Mouse (Mus musculus): ENCODE data around the gene Umad1. TPM values are rescaled to one million over a fixed set of nuclear protein-coding genes. Genes with fewer than 3 reads are reported as not detected.

Gene Umad1
- polyA plus RNA-seq, 1 experiment from 2014 or later, result 15.0 TPM

DNA sequence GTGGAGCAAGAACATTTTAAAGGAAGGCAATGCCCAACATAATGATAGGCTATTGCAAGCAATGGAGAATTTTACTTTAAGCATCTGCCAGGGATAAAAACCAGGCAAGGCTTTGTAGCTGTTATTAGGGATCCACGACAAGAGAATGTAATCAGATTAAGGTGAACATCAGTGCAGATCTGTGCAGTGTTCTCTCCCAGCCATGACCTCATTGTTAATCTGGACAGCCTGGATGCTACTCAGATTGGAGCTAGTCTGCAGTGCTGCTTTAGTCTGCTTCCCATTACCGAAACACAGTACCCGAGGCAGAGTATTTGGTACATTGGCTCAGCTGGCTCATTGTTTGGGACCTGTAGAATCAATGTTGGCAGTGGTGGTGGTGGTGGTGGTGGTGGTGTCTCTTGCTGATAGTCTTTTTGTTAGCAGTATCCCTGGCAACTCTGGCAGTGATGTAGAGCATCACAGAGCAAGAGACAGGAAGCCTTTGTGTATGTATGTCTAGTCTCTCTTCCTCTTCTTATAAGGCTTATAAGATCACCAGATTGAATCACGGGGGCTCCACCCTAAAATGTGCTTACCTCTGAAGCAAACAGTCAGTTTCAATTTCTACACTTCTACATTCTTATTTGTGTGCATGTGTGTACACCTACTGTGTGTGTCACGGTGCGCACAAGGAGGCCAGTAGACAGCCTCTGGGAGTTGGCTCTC is 245.6 kb downstream of the Umad1 start:
- Histone ChIP-seq H3K9ac (ENCODE audit: low read depth, low read length) (no peak overlapping the region), H3K4me3 (ENCODE audit: low read depth, low read length) (no peak overlapping the region), H3K4me2 (ENCODE audit: low read depth, low read length) (no peak overlapping the region), H3K4me1 (ENCODE audit: control insufficient read depth, low read depth, low read length) (peaks cover 5% of the 10 kb centered on the region), H3K27ac (ENCODE audit: low read length) (no peak overlapping the region), H3K36me3 (ENCODE audit: control insufficient read depth, insufficient read depth) (no peaks in the 10 kb centered on the region), H3K27me3 (ENCODE audit: control insufficient read depth, insufficient read depth, low read depth, low read length) (no peaks in the 10 kb centered on the region), H3K9me3 (replicated peaks; ENCODE audit: control insufficient read depth, low read length) (no peaks in the 10 kb centered on the region)
- 72% methylated on average over 6 of the region's 6 CpGs for WGBS (ENCODE audit: insufficient replicate concordance)
- no peak for ATAC-seq (ENCODE audit: low read depth)

- H3K4me1 ChIP-seq (ENCODE audit: control insufficient read depth, low read depth, low read length), result peaks cover 18% of the 10 kb centered on the region
- H3K4me2 ChIP-seq (ENCODE audit: low read depth, low read length), result no peak overlapping the region
- H3K9me3 ChIP-seq (replicated peaks; ENCODE audit: control insufficient read depth, low read length), result no peaks in the 10 kb centered on the region
- H3K4me3 ChIP-seq (ENCODE audit: low read depth, low read length), result no peak overlapping the region
- H3K9ac ChIP-seq (ENCODE audit: low read depth, low read length), result no peak overlapping the region
- no peaks in the 10 kb centered on the region for H3K36me3 ChIP-seq (ENCODE audit: control insufficient read depth, insufficient read depth)
- no peaks in the 10 kb centered on the region for H3K27me3 ChIP-seq (ENCODE audit: control insufficient read depth, insufficient read depth, low read depth, low read length)
- ATAC-seq (ENCODE audit: low read depth), result no peak
- H3K27ac ChIP-seq (ENCODE audit: low read length), result no peak overlapping the region
Observed at GRCm38 (mm10) chr6:8506631-8507030, 247.5 kb downstream of the Umad1 start.

Other genes with a start within 250 kb of the Umad1 start
- 0.06 and 0.07 TPM in 2 replicates for gene Col28a1, start 66.7 kb upstream of the Umad1 start, polyA plus RNA-seq (2015; fragmentation: Nextera tagmentation; extraction: Ambion mirVana)
- 9.3 TPM in 2 replicates for gene Mios, start 50.1 kb upstream of the Umad1 start, polyA plus RNA-seq (2015; fragmentation: Nextera tagmentation; extraction: Ambion mirVana)
- 61.1 and 85.4 TPM in 2 replicates for gene Rpa3, start 115 bp upstream of the Umad1 start, polyA plus RNA-seq (2015; fragmentation: Nextera tagmentation; extraction: Ambion mirVana)
- gene Gm45062, start 162 bp downstream of the Umad1 start, polyA plus RNA-seq (2015; fragmentation: Nextera tagmentation; extraction: Ambion mirVana), result 2.3 and 2.4 TPM in 2 replicates

Data from liver, embryonic 16.5 days (tissue).